Mouse (Mus musculus) stomach, postnatal 0 days (tissue): ENCODE results near the gene Mrpl20.

Experiments used
- CTCF ChIP-seq: IDR thresholded peaks from 2 replicates; pipeline ENCODE4 v1.5.1; 2016; ENCODE audit warnings: antibody characterized with exemption, low read depth, mild to moderate bottlenecking, moderate library complexity
- EP300 ChIP-seq: optimal IDR thresholded peaks from 2 replicates; pipeline ENCODE3; 2016; ENCODE audit warnings: antibody characterized with exemption

DNA sequence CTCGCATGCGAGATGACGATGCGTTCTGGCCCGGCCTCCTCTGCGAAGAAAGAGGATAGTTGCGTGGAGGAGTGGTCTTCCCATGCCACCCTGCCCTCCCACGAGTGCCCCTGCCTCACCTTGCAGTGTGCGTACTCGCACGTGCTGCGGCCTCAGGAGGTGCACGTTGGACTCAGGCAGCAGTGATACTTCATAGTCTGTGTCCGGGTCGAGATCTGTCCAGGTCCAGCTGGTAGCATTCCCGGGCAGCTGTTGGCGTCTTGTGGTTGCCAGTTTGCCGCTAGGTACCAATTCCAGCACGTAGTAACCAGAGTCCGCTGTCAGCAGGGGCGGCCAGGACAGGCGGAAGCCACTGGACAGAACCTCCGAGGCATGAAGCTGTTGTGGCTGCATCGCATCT is 32.1 kb upstream of the Mrpl20 start:
- TF ChIP-seq CTCF, result no peak
- no peak for TF ChIP-seq EP300
